Mouse (Mus musculus): ENCODE data around the gene Dst.
A peak's percentile ranks its signal among the peaks of the same experiment; 100 is the strongest.

DNA sequence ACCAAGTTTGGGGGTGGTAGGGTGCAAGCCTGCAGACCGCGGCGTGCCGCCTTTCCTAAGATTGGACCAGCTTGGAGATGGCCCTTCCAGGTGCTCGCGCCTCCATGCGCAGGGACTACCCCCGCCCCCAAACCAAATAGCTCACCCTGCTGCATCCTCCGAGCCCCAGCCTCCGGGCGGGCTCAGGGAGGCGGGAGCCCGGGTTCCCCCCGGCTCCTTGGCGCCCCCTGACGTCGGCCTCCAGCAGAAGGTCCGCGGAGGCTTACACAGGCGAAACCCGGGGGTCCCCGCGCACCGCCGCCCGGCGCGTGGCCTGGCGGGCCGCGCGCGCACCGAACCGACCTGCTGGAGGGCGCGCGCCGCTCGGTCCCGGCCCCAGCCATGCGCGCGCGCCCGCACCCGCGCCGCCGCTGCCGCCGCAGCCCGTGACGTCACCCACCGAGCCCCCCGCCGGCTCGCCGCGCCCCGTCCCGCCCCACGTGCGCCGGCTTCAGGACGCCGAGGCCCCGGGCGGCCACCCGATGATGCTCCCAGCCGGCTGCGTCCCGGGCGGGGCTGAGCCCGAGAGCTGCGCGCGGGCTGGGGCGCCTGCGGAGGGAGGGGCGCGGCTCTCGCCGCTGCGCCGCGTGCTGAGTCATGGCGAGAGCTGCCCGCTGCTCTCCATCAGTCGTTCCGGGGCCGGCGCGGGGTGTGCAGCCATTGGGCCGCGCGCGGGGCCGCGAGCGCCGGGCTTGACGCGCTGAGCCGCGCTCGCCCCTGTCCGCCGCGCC is 419 bp upstream of the Dst start, which contains the start of gene Bend6:
- TF ChIP-seq CTCF (IDR thresholded peaks at IDR 0.05; ENCODE audit: low read depth) (0 out of 2 replicates have a peak, but pooled peaks have one; percentile 17), EP300 (IDR thresholded peaks at IDR 0.05; ENCODE audit: low read depth) (no peak)

All from liver, embryonic 14.5 days (tissue).